Mouse (Mus musculus): ENCODE data around the gene Zbtb8b.

DNA sequence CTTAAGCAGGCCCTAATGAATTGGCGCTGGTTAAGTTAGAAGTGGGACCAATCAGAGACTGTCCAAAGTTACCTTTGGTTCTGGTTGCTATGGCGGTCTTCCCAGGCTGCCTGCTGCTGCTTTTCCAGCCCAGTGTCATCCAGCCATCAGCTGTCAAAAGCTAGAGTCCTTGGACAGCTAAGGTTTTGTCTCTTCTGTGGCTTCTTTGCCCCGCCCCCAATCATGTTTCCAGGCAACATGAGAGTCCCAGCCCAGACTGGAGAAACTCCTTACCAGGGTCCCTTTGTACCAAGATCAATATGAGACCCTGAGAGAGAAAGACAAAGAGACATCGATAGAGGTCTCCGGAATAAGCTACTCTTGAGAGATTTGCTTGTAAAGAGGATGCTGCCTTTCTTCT lies 52.2 kb downstream of the Zbtb8b start:
- TF ChIP-seq HCFC1 (IDR thresholded peaks at IDR 0.05; ENCODE audit: borderline replicate concordance, insufficient read depth, low read length) (no peak), ZNF384 (IDR thresholded peaks at IDR 0.05; ENCODE audit: low read depth, low read length) (no peak), CHD2 (IDR thresholded peaks at IDR 0.05; ENCODE audit: low read depth, low read length) (no peak)

Measured in ES-E14 (cell line).